Mouse (Mus musculus) adrenal gland (tissue): ENCODE data around the gene Pqlc3.
"Not testable (repeated sequence)": the region's sequence is repeated elsewhere in the genome, so short reads cannot be mapped to it uniquely, and the experiment has no call there.

Experiments used
- intact Hi-C: fragments of 180-260 bp; cut with DNase I; formaldehyde crosslinking; loops from one replicate; pipeline ENCODE4 v1.15.1; 2025
- long read RNA-seq, 2 experiments: library from polyadenylated mRNA; unstranded; transcript quantifications; one replicate each; pipeline ENCODE4 v2.0.0; 2020; ENCODE audit warnings: borderline replicate concordance in 1 of 2; ENCODE audit not compliant: insufficient replicate concordance in 1 of 2

Gene Pqlc3
- long read RNA-seq, experiment 1, transcript Pqlc3-201 (7 exons, 1,928 nt) = major isoform, 20 of 28 reads
- long read RNA-seq, experiment 1, partial matches to known transcripts = 1 of 28 reads
- long read RNA-seq, experiment 1, other reads (novel, unspliced or antisense) = 4 of 28 reads
- long read RNA-seq, experiment 2, transcript Pqlc3-201 (7 exons, 1,928 nt) = major isoform, 15 of 17 reads
- long read RNA-seq, experiment 2, partial matches to known transcripts = 0 of 17 reads
- long read RNA-seq, experiment 2, other reads (novel, unspliced or antisense) = 1 of 17 reads

DNA sequence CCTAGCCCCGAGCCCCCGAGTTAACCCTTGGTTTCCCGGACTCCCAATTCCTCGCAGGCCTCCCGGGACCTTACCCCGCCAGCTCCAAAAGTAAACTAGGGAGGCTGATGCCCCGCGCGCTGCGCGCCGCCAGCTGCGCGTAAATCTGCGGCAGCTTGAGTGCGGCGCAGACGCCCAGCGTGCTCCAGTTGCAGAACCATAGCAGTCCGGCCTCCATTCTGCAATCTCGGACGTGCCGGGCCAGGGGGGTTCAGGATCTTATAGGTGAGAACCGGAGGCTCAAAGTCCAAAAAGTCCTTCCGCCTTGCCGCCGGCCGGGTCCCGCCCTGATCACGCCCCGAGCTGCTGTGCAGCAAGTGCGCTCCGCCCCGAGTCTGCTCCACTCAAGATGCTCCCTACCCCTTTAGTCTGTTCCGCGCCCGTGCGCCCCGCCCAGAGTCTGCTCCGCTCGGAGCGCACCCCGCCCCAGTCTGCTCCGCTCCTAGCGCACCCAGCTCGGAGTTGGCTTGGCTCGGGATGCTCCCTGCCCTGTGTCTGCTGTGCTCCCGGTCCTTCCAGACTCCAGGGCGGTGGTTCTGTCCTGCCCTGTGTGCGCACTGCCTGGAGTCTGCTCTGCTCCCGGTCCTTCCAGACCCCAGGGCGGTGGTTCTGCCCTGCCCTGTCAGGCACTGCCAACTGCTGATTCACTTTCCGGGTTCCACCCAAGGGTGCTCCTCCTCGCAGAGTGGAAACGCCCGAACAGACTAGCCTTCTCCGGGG is at the start of gene Pqlc3:
Gene Pqlc3, minus strand, starts transcription at position 670 of the 759 bp plus-strand sequence.
- intact Hi-C loops = loop anchor here (5.0 to 10.0 kb wide), 2 partner anchors 38 to 55 kb away; no protein-coding TSS in a partner anchor

DNA sequence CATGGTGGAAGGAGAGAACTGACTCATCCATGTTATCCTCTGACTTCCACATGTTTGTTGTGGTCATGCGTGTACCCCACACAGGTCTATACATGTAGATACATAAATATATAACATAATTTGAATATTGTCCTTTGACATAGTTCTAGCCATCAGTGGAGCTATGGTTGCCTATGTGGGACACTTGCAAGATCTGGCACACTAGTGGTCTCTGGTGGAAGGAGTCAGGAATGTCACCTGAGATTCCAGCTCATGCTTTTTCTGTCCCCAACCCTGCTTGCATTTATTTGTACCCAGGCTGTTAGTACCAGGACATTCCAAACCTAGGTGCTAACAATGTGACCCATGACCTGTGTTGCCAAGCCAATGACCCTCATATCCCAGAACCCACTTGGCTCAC is 49.6 kb upstream of the Pqlc3 start:
- intact Hi-C loops = no loop called here

DNA sequence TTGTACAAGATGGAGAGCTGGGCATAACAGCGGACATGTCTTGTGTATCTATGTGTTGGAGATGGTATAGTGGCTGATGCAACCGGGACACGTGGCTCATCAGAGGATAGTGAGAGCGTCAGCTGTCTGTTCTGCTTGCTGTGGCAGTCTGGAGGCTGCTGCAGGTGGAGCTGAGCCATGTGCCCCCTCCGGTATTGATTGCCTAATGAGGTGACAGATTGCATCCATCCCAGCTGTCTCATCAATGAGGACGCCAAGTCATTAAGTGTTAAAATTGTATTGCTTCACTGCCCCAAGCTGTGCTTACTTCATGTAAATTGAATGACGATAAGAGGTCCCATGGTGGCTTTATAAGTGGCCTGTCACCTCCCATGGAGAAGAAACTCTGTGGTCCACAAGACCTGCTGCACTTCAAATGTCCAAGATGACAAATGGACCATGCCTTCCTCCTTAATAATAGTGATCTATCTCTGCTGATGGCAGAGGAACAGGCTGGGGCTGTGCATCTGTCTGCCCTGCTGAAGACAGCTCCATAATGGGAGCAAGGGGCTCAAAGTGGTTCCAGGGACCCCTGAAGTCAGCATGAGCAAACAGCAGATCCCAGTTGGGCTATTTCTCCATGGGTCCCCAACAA is 48.9 kb upstream of the Pqlc3 start:
- intact Hi-C loops = no loop called here

DNA sequence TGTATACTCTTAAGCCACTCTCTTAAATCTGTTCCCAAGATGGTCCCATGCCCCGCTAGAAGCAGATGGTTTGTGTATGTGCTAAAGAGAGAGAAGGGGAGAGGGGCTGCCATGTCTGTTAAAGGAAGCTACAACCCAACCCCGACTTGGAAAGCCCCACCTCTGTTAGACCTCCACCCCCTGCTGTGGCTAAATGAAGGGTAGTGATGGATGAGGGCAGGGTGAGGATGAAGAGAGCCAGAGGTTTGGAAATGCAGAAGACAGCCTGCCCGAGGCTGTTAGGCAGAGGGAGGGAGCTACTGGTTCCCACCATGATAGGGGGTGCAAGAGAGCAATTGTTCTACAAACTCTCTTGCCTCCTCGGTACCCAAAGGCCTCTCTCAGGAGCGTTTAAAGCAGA is 43.1 kb upstream of the Pqlc3 start:
- intact Hi-C loops = no loop called here

DNA sequence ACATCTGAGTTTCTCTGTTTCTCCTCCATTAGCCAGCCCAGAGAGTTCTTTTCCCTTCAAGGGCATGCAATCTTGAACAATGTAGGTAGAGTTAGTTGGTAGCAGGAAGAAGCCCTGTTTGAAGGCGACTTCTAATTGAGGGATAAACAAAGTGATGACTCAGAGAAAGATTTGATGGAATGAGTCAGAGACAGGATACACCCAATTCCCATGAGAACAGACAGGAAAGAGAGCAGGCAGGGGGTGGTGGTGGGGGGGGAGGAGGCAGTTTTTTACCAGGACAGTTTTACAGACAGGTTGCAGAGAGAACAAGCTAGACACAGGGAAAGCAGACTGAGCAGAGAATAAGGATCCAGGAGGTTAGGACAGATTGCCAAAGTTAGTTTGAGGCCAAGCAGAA is 40.4 kb upstream of the Pqlc3 start:
- intact Hi-C loops = no loop called here

DNA sequence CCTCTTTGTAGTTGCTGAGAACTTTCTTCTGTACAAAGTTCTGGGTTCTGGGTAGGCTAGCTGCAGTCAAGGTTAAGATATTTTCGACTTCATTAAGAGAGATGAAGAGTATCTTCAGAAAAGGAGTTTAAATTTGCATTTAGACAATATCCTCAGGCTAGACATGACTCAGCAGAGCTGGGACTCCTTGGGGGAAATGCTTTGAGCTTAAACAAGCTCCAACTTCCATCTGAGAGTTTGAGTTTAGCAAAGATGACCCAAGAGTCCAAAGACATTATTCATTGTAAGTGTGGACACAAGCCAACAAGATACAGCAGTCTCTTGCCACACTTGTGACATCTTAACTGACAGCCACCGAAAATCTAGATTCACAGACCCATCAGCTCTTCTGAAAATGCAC is 39.2 kb upstream of the Pqlc3 start:
- intact Hi-C loops = no loop called here

DNA sequence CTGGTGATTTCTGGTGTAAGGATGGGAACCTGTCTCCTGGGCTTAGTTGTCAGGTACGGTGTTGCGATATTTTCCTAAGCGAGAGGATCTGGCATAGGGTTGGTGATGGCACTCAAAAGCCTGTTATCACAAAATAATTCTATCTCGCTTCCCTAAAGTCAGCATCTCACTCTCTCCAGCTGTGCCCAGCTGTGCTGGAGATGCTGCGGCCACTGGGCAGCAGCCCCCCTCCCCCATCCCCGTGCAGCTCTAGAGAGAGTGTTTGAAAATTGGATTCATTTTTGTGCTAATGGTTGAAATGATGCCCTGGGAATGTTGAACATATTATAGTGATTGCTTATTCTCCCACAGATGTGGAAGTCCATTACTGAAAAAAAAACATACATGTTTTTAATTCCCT is 38.0 kb upstream of the Pqlc3 start:
- intact Hi-C loops = no loop called here

DNA sequence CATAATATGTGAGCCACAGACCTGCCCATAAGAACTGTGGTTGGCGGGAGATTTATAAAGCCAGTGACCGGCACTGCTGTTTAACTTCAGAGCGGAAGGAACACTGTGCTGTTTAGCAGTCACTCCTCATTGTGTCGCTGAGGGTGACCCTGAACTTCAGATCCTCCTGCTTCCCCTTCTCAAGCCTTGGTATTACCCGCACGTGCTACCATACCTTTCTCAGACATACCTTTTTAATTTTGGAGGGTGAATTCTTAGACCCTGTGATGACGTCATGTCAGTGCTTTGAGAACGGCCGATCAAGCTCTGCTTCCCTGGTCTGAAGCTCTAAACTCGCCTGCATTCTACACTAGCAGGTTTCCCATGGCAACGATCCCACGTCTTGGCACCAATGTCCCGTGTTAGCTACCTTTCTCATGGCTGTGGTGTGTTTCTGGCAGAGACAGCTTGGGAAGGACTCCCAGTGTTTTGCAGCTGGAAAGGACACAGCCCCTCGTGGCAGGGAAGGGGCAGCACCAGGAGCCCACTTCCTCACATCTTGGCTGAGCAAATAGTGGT is 36.9 kb upstream of the Pqlc3 start:
- intact Hi-C loops = no loop called here

DNA sequence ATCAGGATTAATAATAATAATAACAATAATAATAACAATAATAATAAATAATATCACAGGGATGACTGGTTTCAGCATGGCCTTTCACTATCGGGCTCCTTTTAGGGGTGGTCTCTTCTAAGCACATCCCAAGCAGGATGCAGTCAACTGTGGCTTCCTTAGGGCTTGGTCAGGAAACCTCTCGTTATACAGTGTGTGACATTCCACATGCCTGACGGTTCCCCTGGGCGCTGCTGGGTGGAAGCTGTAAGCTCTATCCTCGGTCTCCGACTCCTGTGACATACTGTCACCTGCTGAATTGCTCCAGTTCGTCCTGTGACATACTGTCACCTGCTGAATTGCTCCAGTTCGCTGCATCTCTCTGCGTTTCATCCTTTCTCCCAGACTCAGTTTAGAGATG is 36.3 kb upstream of the Pqlc3 start:
- intact Hi-C loops = no loop called here

DNA sequence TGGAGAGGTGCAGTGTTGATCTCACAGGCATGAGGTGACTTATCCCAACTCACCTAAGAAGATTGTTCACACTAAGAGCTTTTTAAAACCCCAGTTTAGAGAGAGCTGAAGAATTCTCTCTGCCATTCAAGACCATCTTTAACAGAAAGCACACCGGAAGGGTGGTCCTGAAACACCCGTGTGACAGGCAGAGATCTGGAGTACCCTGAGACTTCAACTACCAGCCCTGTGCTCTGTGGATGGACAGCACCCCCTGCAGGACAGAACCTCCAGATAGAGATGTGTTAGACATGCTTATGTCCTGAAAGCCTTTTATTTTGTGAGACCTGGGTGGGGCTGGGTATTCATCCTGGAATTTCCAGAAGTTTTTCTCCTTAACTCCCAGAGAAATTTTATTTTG is 34.9 kb upstream of the Pqlc3 start:
- intact Hi-C loops = no loop called here

DNA sequence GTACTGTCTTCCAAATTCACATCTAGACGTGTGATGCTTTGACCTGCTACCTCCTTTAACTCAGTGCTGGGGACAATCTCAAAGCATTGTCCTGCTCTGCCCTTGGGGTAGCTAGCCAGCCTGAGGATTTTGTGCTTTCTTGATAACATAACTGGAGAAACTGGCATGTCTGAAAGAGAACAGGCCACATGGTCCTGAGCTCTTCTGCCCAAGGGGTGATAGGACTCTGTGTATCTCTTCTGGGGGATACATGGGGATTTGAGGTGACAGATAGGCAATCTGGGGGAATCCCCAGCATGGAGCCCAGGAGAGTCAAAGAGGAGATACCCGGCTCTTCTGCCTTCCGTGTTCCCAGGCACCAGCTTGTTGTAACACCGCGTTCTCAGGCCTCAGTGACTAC is 34.5 kb upstream of the Pqlc3 start:
- intact Hi-C loops = loop anchor here (5.0 kb wide), 2 partner anchors 143 to 223 kb away; partner anchors contain the start of gene Kcnf1

DNA sequence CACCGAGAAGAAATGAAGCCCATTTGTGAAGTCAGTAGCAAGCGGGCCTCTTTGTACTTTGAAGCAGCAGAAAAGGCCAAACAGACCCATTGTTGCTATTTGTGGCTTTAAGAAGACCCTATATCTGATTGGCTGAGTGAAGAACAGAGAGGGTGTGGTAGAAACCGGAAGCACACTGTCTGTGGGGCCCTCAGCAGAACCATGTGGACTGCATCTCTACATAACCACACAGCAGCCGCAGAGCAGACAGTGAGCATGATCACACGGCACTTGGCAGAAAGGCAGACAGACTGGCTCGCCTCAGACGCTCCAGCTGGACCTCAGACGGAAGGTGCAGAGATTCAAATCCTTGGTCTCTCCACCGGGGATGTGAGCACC is 33.2 kb upstream of the Pqlc3 start:
- intact Hi-C loops = loop anchor here (5.0 kb wide), 2 partner anchors 144 to 224 kb away; partner anchors contain the start of gene Kcnf1

DNA sequence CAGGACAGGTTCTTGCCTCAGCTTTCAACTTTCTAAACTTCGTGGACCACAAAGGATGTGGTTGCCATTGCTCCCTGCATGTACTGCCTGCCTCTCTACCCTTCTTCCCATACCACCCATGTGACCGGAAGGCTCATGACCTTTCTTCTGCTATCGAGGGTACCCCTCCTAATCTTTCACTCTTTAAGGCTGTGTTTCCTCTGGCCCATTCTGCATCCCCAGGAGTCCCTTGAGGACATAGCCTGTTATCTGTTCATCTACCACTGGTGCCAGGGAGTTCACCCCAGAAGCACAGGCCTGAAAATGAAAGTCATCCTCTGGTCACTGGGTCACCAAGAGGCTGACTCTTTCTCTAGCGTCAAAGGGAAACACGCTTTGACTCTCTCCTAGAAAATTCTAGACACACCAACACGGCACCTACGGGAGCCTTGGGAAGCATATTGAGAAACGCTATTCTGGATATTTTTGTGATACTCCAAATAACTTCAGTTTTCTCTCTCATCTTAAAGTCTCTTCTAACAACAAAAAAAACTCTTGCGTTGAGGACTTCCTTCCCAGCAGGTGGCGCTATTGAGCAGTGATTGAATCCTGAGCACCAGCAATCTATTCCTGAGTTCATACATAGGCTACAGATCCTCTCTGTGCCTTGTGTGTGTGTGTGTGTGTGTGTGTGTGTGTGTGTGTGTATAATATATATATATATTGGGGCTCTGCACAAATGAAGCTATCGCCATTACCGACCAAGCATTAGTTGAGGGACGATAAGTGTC is 32.7 kb upstream of the Pqlc3 start:
- intact Hi-C loops = loop anchor here (5.0 kb wide), 2 partner anchors 144 to 224 kb away; partner anchors contain the start of gene Kcnf1

DNA sequence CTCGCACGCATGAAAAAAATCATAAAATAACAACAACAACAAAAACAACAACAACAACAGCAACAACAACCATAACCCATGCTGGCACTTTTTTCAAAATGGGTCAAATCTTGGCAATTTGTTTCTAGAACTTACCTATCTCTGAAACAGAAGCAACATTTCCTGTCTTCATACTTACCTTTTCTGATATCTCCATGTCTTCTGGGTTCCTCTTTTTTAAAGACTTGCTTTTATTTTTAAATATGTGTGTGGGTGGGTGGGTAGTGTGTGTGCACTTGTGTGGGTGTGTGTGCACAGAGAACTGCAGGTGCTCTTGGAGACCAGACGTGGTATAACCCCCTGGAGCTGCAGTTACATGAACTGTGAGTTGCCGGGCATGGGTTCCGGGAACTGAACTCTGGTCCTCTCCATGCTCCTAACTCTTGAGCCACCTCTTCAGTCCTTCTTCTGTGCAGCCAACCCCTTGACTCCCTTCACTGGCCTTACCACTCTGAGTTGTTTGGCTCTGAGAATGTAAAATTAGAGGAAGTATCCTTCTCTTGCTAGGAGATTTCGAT is 24.4 kb upstream of the Pqlc3 start:
- intact Hi-C loops = no loop called here

DNA sequence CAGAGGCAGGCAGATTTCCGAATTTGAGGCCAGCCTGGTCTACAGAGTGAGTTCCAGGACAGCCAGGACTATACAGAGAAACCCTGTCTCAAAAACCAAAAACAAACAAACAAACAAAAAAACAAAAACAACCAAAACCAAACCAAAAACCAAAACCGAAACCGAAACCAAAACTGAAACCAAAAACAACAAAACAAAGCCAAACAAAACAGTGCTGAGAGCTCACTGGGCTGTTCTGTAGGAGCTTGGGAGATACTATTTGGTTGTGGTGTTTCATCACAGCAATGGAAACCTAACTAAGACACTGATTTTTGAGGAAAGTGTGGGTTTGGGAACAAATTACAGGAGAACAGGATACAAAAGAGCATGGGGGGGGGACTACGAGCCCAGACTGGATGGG is 21.9 kb upstream of the Pqlc3 start:
- intact Hi-C loops = no loop called here

DNA sequence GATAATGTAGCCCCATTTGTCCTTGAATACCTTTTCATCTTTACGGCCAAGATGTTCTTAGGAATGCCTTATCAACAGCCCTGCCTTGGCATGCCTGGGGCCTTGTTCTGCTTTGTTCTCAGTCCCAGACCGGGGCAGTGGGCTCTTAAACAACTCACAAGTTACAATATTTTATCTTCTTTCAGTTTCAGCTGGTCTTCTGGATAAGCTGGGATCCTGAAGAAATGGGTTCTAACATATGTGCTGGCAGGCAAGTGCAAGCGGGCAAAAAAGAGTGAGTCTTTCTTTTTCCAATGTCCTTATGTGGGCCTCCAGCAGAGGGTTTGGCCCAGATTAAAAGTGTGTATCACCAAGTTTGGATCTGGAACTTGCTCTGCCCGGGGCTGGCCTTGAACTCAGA is 20.9 kb upstream of the Pqlc3 start:
- intact Hi-C loops = not testable (repeated sequence)

DNA sequence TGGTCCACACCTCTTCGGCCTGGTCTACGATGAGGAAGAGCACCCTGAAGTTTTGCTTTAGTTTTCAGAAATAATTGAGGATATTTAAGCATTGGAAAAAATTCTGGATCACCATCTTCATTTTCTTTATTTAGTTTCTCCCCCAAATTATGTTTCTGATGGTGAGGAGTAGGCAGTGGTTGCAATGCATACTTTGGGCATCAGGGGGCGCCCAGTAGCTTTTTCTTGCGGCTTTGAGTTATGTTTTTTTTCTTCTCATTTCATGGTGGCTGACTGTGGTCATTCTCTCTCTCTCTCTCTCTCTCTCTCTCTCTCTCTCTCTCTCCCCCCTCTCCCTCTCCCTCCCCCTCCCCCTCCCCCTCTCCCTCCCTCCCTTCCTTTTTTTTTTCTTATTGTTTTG is 18.3 kb upstream of the Pqlc3 start:
- intact Hi-C loops = loop anchor here (10.0 kb wide), 1 partner anchor 304 kb away; no protein-coding TSS in a partner anchor

DNA sequence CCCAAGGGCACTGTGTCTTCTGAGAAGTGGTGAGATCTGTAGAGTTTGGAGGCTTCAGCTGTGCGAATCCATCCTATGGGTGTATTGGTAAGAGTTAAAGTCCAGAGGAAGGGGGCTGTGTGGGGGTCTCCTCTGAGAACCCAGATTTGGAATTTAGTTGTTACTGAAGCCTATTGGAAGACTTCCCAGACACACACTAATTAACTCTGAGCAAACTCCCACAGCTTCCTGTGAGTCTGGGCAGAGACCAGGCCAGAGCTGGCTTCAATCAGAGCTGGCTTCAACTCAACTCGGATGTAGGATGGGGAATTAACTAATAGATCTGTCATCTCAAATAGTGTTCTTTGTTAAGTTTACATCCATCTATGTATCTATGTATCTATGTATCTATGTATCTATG is 15.5 kb upstream of the Pqlc3 start:
- intact Hi-C loops = loop anchor here (10.0 kb wide), 1 partner anchor 301 kb away; no protein-coding TSS in a partner anchor

DNA sequence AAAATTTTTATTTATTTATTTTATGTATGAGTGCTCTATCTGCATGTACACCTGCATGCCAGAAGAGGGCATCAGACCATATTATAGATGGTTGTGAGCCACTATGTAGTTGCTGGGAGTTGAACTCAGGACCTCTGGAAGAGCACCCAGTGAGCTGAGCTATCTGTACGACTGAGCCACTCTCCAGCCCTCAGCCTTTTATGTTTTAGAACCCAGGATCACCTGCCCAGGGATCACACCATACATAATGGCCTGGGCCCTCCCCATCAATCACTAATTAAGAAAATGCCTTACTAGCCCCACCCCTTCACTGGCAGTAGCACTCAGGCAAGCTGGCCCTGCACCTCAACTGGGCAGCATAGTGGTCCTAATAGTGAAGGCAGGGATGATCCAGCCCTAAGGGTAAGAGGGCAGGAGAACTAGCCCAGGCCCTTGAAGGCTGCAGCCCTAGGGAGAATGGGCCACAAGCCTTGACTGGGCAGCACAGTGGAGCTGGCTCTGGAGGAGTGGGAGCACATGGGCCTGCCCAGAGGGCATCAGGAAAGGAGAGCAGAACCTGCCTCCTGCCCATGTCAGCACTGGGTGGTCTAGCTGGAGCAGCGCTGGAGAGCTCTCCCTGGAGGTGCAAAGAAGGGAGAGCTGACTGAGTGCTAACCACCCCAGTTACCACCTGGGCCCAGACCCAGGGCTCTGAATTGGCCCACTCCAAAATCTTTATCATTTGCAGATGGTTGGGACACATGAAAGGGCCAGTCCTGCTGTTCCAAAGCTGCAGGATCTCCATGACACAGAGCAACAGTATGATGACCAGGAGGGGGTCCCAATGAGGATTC is 12.1 kb upstream of the Pqlc3 start:
- intact Hi-C loops = loop anchor here (10.0 kb wide), 1 partner anchor 297 kb away; no protein-coding TSS in a partner anchor
